Mouse (Mus musculus) cerebellum, postnatal 10 days (tissue): ENCODE measurements around the gene Fryl.
A peak's percentile ranks its signal among the peaks of the same experiment; 100 is the strongest.

Source experiments
- DNase-seq, 2 experiments: peaks; one replicate each; pipeline ENCODE4 v3.0.0; 2021; ENCODE audit warnings: mixed read lengths in 2 of 2

The Fryl gene

GRCm38 (mm10) chr5:73255321-73256251 lies 833 bp downstream of the Fryl start:
- peak; percentile 80 to 81 for DNase-seq

GRCm38 (mm10) chr5:73254660-73255059 lies 1.8 kb downstream of the Fryl start:
- no peak for DNase-seq

DNA sequence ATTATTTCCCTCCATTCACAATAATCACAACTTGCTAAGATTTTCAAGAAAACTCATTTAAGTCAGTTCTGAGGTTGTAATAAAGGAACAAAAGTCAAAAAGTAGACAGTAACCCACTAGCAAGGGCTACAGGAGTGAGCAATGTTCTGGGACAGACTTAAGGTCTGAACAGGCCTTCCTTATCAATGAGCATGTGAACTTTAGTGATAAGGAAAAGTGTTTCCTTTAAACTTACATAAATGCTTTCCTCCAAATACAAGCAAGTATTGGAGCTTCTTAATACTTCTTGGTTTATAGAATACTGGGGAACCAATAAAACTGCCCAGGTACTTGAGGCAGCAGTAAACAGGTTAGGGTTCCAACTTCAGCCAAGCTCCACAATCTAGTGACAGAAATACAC lies 3.7 kb downstream of the Fryl start:
- no peak for DNase-seq

DNA sequence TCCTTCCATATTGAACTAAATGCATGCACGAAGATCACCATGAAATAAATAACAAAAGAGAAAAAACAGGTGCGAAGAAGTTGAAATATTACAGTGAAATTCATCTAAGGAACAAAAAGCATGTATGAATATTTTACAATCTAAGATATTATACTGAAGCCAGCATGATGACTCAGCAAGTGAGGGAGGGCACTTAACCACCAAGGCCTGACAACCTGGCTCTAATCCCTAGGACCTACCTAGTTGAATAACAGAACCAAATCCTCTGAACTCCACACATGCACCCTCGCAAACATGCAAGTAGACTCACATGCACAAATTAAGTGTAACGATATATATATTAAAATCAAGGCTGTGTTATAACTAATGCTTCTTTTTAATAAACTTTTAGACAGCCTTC lies 7.1 kb downstream of the Fryl start:
- no peak for DNase-seq

DNA sequence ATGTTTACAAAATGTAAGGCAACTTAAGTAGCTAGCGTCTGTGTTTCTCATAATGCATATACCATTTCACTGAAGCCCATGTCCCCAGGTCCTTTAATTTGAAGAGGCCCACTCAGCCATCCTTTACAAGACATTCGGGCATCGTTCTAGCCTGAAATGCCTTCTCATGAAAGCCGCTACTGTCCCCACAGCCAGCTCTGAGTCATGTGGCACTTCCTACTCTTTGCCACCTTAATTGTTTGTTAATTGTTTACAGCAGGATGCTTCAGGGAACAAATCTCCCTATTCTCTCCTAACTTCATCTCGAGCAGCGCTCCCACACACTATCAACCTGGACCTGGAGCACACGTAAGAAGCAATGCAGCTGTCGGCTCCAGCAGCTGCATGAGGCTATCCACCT lies 8.2 kb downstream of the Fryl start:
- no peak for DNase-seq

DNA sequence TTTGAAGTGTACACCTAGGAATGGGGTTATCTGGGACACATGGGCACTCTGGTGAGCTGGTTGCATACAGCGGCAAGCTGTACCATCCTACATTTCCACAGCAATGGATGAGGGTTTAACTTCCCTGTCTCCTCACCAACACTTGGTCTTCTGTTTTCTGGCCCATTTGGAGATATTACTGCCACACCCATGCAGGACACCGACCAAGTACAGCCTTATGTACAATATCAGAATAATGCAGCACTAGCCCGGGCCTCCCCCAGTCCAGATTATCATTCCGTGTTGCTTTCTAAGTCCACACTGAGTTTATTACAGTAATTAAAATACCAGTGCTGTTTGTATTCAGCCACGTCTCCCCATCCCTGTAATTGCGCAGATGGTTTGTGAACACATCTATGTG lies 10.0 kb downstream of the Fryl start:
- DNase-seq = no peak

DNA sequence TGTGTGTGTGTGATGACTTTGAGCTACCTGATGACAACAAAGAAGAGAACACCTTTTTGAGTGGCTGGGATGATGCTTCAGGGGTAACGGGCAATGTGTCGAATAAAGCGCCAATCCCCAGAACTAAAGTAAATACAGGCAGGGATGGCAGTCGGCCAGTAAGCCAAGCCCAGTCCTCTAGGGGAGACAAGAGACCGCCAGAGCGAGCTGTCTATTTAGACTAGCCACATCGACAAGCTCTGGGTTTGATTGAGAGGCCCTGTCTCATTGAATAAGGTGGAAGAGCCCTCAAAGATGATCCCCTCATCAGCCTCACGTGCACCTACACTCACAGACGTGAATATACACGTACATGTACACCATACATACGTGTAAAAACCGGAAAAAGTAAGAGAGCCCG lies 12.0 kb downstream of the Fryl start:
- peak; percentile 72 to 76 for DNase-seq

DNA sequence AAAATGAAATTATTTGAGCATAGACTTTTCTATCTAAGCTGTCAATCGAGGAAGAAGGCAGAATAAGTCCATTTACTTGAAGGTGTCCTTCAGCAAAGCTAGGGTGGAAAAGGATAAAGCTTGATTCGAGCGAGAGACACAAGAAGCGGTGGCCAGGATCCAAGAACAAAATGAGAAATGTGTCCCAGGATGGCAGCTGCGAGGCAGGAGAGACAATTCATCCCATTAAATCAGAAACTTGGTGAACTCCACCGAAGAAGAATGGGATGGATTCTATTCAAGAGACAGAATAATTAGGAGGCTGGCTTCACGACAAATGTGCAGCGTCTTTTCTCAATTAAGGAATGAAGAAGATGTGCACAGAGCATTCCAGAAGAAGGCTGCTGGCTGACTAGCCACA lies 14.5 kb downstream of the Fryl start:
- peak; percentile 48 to 51 for DNase-seq

DNA sequence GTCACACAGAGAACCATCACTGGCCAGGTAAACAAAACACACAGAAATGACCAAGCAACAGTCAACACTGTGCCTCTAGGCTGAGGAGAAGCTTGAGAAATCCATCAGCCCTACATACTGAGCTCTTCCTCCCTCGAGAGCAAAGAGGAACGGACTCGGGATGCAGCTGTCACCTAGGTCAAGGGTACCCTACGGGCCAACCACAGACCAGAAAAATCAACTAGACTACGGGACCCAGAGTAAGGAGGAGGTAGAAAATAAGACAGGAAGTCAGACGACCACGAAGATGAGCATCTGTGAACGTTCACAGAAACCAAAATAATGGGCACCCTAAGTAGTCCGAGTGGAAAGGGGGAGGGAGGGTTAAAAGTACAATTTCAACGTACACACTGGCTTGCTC lies 15.1 kb downstream of the Fryl start:
- DNase-seq = peak in 1 of 2 experiments; percentile 16

GRCm38 (mm10) chr5:73240391-73240790 lies 16.0 kb downstream of the Fryl start:
- DNase-seq = peak; percentile 45 to 60

DNA sequence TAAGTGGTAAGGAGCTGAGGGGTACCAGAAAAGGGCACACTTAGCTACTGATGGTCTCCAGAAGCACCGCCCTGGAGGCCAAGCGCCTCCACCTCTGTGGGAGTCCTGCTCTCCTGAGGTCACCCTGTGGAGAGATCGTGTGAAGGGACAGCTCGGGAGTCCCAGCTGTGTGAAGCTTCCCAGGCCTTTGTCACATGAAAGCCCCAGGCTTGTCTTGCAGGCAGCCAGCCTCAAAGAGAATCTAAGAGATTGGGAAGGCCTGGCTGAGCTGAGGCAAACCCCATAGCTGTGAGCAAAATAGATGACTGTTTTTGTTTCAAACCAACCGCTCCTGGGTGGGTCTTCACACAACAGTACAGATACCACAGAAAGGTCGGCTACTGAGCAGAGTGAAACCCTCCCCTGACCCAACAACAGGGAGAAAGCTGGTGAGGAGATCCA lies 19.5 kb downstream of the Fryl start:
- no peak for DNase-seq

DNA sequence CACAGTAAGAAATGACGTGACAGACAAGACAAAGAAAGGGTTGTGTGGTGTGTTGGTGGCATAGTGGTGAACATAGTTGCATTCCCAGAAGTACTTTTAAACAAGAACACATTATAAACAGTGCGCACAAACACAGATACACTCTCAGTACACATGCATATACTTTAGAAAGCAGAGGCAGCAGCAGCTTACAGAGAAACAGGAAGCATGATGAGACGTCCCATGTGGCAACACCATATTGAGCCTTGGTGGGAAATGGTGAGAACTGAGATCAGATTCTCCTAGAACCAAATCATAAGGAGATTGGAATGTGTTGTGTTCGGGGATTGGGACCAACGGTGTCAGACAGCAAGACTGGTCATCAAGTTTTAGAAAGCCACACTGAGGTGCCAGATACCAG lies 21.2 kb downstream of the Fryl start:
- no peak for DNase-seq

GRCm38 (mm10) chr5:73233018-73233881 lies 23.2 kb downstream of the Fryl start:
- no peak for DNase-seq

GRCm38 (mm10) chr5:73232267-73232666 lies 24.2 kb downstream of the Fryl start:
- DNase-seq = no peak

DNA sequence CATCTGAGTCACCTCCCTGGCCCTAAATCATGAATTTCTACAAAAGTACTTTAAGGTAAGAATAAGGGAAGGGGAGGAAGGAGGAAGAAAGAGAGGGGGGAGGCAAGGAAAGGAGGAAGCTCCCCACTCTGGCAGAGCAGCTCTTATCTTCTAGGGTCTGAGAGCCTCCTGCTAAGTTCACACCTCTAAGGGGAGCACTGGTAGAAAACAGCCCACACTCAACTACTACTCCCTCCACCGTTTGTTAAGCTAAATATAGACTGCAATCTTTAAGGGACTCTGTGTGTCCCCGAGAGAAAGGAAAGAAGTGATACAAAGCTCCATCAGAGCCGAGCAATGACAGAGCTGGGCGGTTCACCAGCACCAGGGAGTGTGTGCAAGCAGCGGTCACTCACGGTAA lies 24.6 kb downstream of the Fryl start:
- DNase-seq = no peak

- no peak for DNase-seq
Observed at GRCm38 (mm10) chr5:73230171-73230570, 26.2 kb downstream of the Fryl start.

- no peak for DNase-seq
Observed at GRCm38 (mm10) chr5:73229467-73229866, 27.0 kb downstream of the Fryl start.

GRCm38 (mm10) chr5:73228291-73229049 lies 27.9 kb downstream of the Fryl start:
- DNase-seq = no peak

DNA sequence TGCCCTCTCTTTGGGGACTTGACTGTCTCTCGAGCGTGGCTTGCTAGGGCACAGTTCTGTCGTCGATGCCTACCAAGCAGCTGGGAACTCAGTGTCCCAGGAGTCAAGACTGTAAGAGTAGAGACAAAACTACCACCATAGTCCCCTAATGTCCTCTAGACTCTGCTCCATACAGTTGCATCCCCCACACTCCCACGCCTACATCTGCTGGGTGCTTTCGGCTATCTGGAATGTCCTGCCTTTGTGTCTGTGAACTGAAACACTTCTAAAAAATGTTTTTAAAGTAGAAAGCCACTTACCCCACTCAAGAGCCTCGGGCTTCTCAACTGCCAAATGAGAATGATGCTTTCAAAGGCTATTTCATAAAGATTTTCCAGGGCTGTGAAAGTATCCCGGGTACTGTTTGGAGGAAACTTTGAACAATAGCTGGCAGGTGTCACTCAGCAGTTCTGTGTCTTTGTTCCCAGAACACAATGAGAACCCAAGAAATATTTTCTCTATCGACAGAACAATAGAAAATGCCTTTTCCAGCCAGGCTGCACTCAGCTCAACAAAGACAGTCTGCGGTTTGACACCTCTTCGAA lies 28.8 kb downstream of the Fryl start:
- no peak for DNase-seq

GRCm38 (mm10) chr5:73223065-73223464 lies 33.4 kb downstream of the Fryl start:
- no peak for DNase-seq

DNA sequence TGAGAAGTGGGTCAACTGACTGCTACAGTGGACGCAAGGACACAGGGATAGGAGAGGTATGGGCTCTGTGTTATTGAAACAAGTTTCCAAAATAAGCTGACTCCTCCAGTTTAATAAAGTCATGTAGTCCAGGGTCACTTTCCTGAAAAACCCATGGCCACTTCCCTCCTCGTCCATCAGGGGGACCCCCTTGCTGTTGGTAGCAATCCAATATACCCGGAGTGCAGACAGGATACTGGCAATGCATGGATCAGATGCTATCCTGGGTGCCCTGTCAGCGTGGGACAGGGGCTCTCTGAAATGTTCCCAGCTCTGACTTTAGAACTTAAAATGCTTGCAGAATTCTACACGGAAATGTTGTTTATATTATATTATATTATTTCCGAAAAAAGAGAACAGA lies 34.0 kb downstream of the Fryl start:
- DNase-seq = peak; percentile 27 to 35

DNA sequence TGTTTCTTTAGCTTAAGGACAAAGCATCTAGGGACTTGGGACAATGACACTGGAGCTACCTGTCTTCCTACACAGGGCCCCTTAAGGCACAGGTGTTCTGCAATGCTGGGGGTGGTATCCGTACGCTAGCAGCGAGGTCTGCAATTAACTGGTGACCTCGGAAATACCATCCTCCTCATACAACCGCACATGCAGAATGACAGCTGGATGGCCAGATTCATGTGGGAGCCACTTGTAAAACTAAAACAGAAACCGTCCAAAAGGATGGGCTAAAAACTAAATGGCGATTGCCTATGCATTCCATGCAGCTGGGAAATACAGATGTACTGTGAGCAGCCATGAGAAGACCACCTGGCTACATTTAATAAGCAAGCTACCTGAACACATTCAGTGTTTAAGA lies 34.6 kb downstream of the Fryl start:
- DNase-seq = no peak

DNA sequence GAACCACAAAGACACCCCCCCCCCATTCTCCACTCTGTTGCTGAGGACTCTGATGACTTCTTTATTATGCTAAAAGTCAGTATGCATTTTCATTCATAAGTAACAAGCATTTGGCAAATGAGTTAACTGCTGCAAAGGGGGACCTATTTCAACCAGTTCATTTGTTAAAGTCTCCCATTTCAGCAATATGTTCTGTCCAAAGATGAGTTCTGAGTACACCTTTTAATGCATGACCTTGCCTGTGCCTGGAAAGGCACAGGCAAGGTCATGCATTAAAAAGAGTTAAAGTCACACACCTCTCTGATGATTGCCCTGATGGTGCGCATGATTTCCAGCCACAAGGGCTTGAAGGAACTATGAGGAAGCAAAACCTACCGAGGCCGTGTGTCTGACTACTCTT lies 36.7 kb downstream of the Fryl start:
- DNase-seq = no peak
